Mouse (Mus musculus) hindbrain, embryonic 11.5 days (tissue): ENCODE results near the gene Hrct1. TPM values are rescaled to one million over a fixed set of nuclear protein-coding genes. Genes with fewer than 3 reads are reported as not detected.
A peak's percentile ranks its signal among the peaks of the same experiment; 100 is the strongest.

Experiments used
- ATAC-seq: fragments of 200-750 bp; cut with Nextera tagmentation; 2 replicates; pipeline ENCODE4 v1.8.0; 2017; ENCODE audit warnings: mild to moderate bottlenecking, moderate TSS enrichment, moderate library complexity; ENCODE audit not compliant: low FRiP score
- DNase-seq: peaks from one replicate; pipeline ENCODE4 v3.0.0-alpha.2; 2015; ENCODE audit warnings: low spot score
- H3K27ac ChIP-seq: fragments of 300-500 bp; sonication (generic); 2 replicates; pipeline ENCODE4 v1.5.1; 2014; ENCODE audit warnings: mild to moderate bottlenecking, low read depth, low read length
- H3K27me3 ChIP-seq: fragments of 300-500 bp; sonication (generic); 2 replicates; pipeline ENCODE4 v1.6.1; 2014; ENCODE audit warnings: mild to moderate bottlenecking, low read length, moderate library complexity, mixed read lengths; ENCODE audit not compliant: control insufficient read depth, insufficient read depth
- H3K36me3 ChIP-seq: fragments of 300-500 bp; sonication (generic); 2 replicates; pipeline ENCODE4 v1.6.1; 2014; ENCODE audit warnings: mild to moderate bottlenecking, low read length, moderate library complexity, mixed read lengths; ENCODE audit not compliant: control insufficient read depth, insufficient read depth
- H3K4me1 ChIP-seq: fragments of 300-500 bp; sonication (generic); replicated peaks from 2 replicates; pipeline ENCODE4 v1.6.1; 2014; ENCODE audit warnings: low read length, mixed read lengths; ENCODE audit not compliant: control insufficient read depth, insufficient read depth
- H3K4me2 ChIP-seq: fragments of 300-500 bp; sonication (generic); replicated peaks from 2 replicates; pipeline ENCODE4 v1.6.1; 2014; ENCODE audit warnings: mild to moderate bottlenecking, low read depth, low read length
- H3K4me3 ChIP-seq: fragments of 300-500 bp; sonication (generic); 2 replicates; pipeline ENCODE4 v1.5.1; 2014; ENCODE audit warnings: low read depth, low read length
- H3K9ac ChIP-seq: fragments of 300-500 bp; sonication (generic); 2 replicates; pipeline ENCODE4 v1.6.1; 2014; ENCODE audit warnings: low read depth, low read length
- H3K9me3 ChIP-seq: fragments of 300-500 bp; sonication (generic); 2 replicates; pipeline ENCODE4 v1.6.1; 2016; ENCODE audit warnings: low read length; ENCODE audit not compliant: control insufficient read depth
- WGBS: fragments of 180-500 bp; shearing (Covaris S2); extraction: QIAGEN DNeasy Blood & Tissue Kit; methylation state at CpG from one replicate; pipeline ENCODE4 v1.1.7; 2014; 5-methylcytosine and 5-hydroxymethylcytosine counted together
- polyA plus RNA-seq: library from polyadenylated mRNA; unstranded; fragments of >200 nt; fragmentation: Nextera tagmentation; extraction: Ambion mirVana; gene quantifications from 2 replicates; pipeline ENCODE4 v1.2.1, GENCODE M21; 2014

Hrct1 gene
- polyA plus RNA-seq, 1 experiment from 2014 or later, result 0.19 TPM

- H3K4me3 ChIP-seq, result no peak overlapping the region
- no peaks in the 10 kb centered on the region for H3K27me3 ChIP-seq
- no peak overlapping the region for H3K4me2 ChIP-seq
- no peak overlapping the region for H3K27ac ChIP-seq
- H3K9me3 ChIP-seq, result no peaks in the 10 kb centered on the region
- no peaks in the 10 kb centered on the region for H3K36me3 ChIP-seq
- H3K4me1 ChIP-seq, result no peaks in the 10 kb centered on the region
- no peak overlapping the region for H3K9ac ChIP-seq
- 77% methylated on average over 21 of the region's 21 CpGs for WGBS
- DNase-seq, result no peak
- ATAC-seq, result no peak
Observed at GRCm38 (mm10) chr4:43759571-43760418, 32.8 kb downstream of the Hrct1 start.

- Histone ChIP-seq H3K9me3 (no peaks in the 10 kb centered on the region), H3K4me1 (no peaks in the 10 kb centered on the region), H3K27me3 (no peaks in the 10 kb centered on the region), H3K4me3 (no peak overlapping the region), H3K27ac (no peak overlapping the region), H3K36me3 (no peaks in the 10 kb centered on the region), H3K4me2 (no peak overlapping the region), H3K9ac (no peak overlapping the region)
- 77% methylated on average over 10 of the region's 10 CpGs for WGBS
- peak; percentile 53 for DNase-seq
- no peak for ATAC-seq
Observed at GRCm38 (mm10) chr4:43760460-43760859, 33.5 kb downstream of the Hrct1 start.

GRCm38 (mm10) chr4:43761336-43761735 is 34.3 kb downstream of the Hrct1 start:
- no peak for ATAC-seq
- Histone ChIP-seq H3K9ac (no peak overlapping the region), H3K27ac (no peak overlapping the region), H3K9me3 (no peaks in the 10 kb centered on the region), H3K27me3 (no peaks in the 10 kb centered on the region), H3K4me2 (no peak overlapping the region), H3K4me3 (no peak overlapping the region), H3K36me3 (no peaks in the 10 kb centered on the region), H3K4me1 (no peaks in the 10 kb centered on the region)
- 82% methylated on average over 2 of the region's 2 CpGs for WGBS
- no peak for DNase-seq

DNA sequence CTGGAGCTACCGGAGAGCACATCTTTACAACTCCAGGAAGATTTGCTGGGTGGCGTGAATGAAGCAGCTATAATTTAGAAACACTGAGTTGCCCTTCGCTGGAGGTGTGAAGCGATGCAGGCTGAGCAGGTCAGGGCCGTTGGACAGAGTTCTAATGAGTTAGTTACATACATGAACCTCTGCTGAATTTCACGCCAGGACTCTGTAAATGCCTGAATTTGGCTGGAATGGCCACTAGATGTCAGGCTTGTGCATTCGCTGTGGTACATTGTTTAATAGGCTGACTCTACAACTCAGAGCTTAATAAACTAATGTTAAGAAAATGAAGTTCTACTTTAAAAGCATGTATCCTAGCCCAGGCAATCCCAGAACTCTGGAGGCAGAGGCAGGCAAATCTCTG is 36.4 kb downstream of the Hrct1 start:
- H3K9ac ChIP-seq, result no peak overlapping the region
- DNase-seq, result peak; percentile 72
- no peak overlapping the region for H3K27ac ChIP-seq
- H3K4me3 ChIP-seq, result no peak overlapping the region
- H3K9me3 ChIP-seq, result no peaks in the 10 kb centered on the region
- no peak for ATAC-seq
- no peaks in the 10 kb centered on the region for H3K27me3 ChIP-seq
- H3K4me2 ChIP-seq, result no peak overlapping the region
- no peaks in the 10 kb centered on the region for H3K4me1 ChIP-seq
- H3K36me3 ChIP-seq, result no peaks in the 10 kb centered on the region
- 30% methylated on average over 7 of the region's 7 CpGs for WGBS

GRCm38 (mm10) chr4:43768341-43768740 is 41.4 kb downstream of the Hrct1 start:
- Histone ChIP-seq H3K9ac (no peak overlapping the region), H3K4me1 (no peaks in the 10 kb centered on the region), H3K27me3 (no peaks in the 10 kb centered on the region), H3K36me3 (no peaks in the 10 kb centered on the region), H3K27ac (no peak overlapping the region), H3K4me2 (no peak overlapping the region), H3K4me3 (no peak overlapping the region), H3K9me3 (no peaks in the 10 kb centered on the region)
- ATAC-seq (no peak), DNase-seq (no peak)
- WGBS, result 87% methylated on average over 5 of the region's 5 CpGs

GRCm38 (mm10) chr4:43769374-43769773 is 42.4 kb downstream of the Hrct1 start:
- Histone ChIP-seq H3K27ac (no peak overlapping the region), H3K4me1 (no peaks in the 10 kb centered on the region), H3K9ac (no peak overlapping the region), H3K27me3 (no peaks in the 10 kb centered on the region), H3K4me2 (no peak overlapping the region), H3K36me3 (no peaks in the 10 kb centered on the region), H3K9me3 (no peaks in the 10 kb centered on the region), H3K4me3 (no peak overlapping the region)
- 86% methylated on average over 2 of the region's 2 CpGs for WGBS
- ATAC-seq (no peak), DNase-seq (no peak)

GRCm38 (mm10) chr4:43770909-43771308 is 43.9 kb downstream of the Hrct1 start, which contains the start of gene Olfr159:
Gene Olfr159, minus strand, starts transcription at chr4:43771009.
- H3K9ac ChIP-seq, result no peak within 1 kb of the TSS
- ATAC-seq (no peak), DNase-seq (no peak)
- 83% methylated on average over 6 of the region's 6 CpGs for WGBS
- H3K4me3 ChIP-seq, result no peak within 1 kb of the TSS
- H3K4me1 ChIP-seq, result no peaks in the 10 kb centered on the region
- H3K9me3 ChIP-seq, result no peaks in the 10 kb centered on the region
- no peak within 1 kb of the TSS for H3K27ac ChIP-seq
- no peaks in the 10 kb centered on the region for H3K36me3 ChIP-seq
- H3K4me2 ChIP-seq, result no peak within 1 kb of the TSS
- no peaks in the 10 kb centered on the region for H3K27me3 ChIP-seq

- H3K36me3 ChIP-seq, result no peaks in the 10 kb centered on the region
- H3K4me1 ChIP-seq, result no peaks in the 10 kb centered on the region
- H3K4me3 ChIP-seq, result no peak overlapping the region
- no peaks in the 10 kb centered on the region for H3K9me3 ChIP-seq
- H3K27ac ChIP-seq, result no peak overlapping the region
- no peak overlapping the region for H3K9ac ChIP-seq
- H3K4me2 ChIP-seq, result no peak overlapping the region
- no peak for ATAC-seq
- H3K27me3 ChIP-seq, result no peaks in the 10 kb centered on the region
- 65% methylated on average over 6 of the region's 6 CpGs for WGBS
- no peak for DNase-seq
Observed at GRCm38 (mm10) chr4:43771626-43772025, 44.6 kb downstream of the Hrct1 start.

GRCm38 (mm10) chr4:43772304-43772703 is 45.3 kb downstream of the Hrct1 start:
- WGBS, result 42% methylated on average over 2 of the region's 2 CpGs

More at GRCm38 (mm10) chr4:43772304-43772703, 45.3 kb downstream of the Hrct1 start:
- Histone ChIP-seq H3K36me3 (no peaks in the 10 kb centered on the region), H3K27me3 (no peaks in the 10 kb centered on the region), H3K4me3 (no peak overlapping the region), H3K4me1 (no peaks in the 10 kb centered on the region), H3K27ac (no peak overlapping the region), H3K9me3 (no peaks in the 10 kb centered on the region), H3K9ac (no peak overlapping the region), H3K4me2 (no peak overlapping the region)
- ATAC-seq (no peak), DNase-seq (no peak)
